In genomic region chr2:162141845-162142411, GRCm38 (mm10) we compare ENCODE assay signal across 13 mouse cellular contexts.
A peak's percentile ranks its signal among the peaks of the same experiment; 100 is the strongest.
DNase-seq lines count a peak whose midpoint lies in the region.
"Had no signal": no experiment of that assay in that cellular context is flagged by ENCODE, and none has a peak within 500 bp of the region (broad histone marks: within the 10 kb centered on the region; RNA-seq: fewer than 3 reads in every experiment).

No protein-coding gene starts in this region.

- intact Hi-C loops in left cerebral cortex, postnatal 4 days (cut with DNase I): no loop called here

- DNase-seq in cerebellum, adult 11-12 months: peak; percentile 21
- no peak for DNase-seq in cerebellum, adult 11 months
- DNase-seq in Muller cell, postnatal 12 days (ENCODE audit: inconsistent ontology term): peak; percentile 17
- DNase-seq in cerebellum, postnatal 14 days: peak; percentile 60 to 63
- DNase-seq in left cerebral cortex, postnatal 4 days: peak; percentile 7
- no peak for DNase-seq in layer of hippocampus, adult 9-10 months (ENCODE audit: low spot score)
- DNase-seq in gastrocnemius, postnatal 10 days: no peak
- no peak for DNase-seq in retina, embryonic 14.5 days (ENCODE audit: low spot score)
- DNase-seq: adrenal gland, adult 2 months; embryo, embryonic 11 days; kidney, adult 2 months; kidney, postnatal 14 days; lung, adult 2 months had no signal

Comparison
In these comparisons a context has a peak if more than half of its experiments do, and no peak if none do; other contexts are left out.
1. DNase-seq: peak in cerebellum, adult 11-12 months (single experiment), Muller cell, postnatal 12 days (single experiment), cerebellum, postnatal 14 days (2 of 2) and left cerebral cortex, postnatal 4 days (single experiment); none in cerebellum, adult 11 months (single experiment), layer of hippocampus, adult 9-10 months (single experiment), gastrocnemius, postnatal 10 days (single experiment) and retina, embryonic 14.5 days (single experiment).